Mouse (Mus musculus): ENCODE data around the gene Ntng1. TPM values are rescaled to one million over a fixed set of nuclear protein-coding genes. Genes with fewer than 3 reads are reported as not detected.

Gene Ntng1
- 17.5 and 31.1 TPM in 2 replicates for polyA plus RNA-seq (2012; rRNA removed)

DNA sequence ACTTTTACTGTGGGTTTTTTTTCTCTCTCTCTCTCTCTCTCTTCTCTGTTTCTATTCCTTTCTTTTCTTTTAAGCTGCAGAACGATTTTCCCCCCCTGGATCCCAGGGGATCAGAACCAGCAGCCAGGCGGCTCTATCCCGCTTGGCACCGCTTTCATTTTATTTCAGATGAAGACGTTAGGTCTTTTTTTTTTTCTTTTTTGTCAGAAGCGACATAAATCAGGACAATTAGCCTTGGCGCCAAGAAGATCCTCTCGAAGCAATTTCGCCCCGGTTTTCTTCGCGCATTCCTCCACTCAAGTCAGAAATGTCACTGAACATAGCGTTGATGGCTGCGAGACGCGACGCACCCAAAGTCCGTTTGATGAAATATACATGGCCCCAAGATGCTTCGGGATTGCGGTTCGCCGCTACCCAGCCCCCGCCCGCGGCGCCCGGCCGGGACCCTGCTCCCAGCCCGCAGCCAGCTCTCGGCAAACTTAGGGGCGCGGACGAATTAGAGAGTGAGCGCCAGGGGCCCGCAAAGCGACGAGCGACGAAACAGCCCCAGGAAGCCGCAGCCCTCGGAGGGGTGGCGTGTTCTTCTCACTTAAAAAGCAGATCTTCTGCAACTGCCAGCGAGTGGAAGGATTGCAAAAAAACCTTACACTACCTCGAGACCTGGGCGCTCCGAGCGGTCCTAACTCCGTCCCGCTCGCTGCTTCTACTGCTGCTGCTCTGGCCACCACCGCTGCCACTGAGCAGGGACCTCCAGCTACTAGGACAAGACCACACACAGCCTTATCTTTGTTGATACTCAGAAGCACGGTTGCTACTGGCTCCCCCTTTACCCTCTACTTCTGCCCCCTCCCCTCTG lies at the start of gene Ntng1:
Gene Ntng1, minus strand, starts transcription at position 806 of the 856 bp plus-strand sequence.
- peak; percentile 77 for DNase-seq (ENCODE audit: low read depth)
- TF ChIP-seq POLR2A (IDR thresholded peaks at IDR 0.05; ENCODE audit: borderline replicate concordance, extremely low read depth, insufficient read depth, insufficient read length, poor library complexity, severe bottlenecking): no peak
- no peak for TF ChIP-seq CTCF (IDR thresholded peaks at IDR 0.05; ENCODE audit: borderline replicate concordance, extremely low read depth, insufficient read depth, insufficient read length)

- TF ChIP-seq POLR2A (IDR thresholded peaks at IDR 0.05; ENCODE audit: borderline replicate concordance, extremely low read depth, insufficient read depth, insufficient read length, poor library complexity, severe bottlenecking): no peak
- no peak for TF ChIP-seq CTCF (IDR thresholded peaks at IDR 0.05; ENCODE audit: borderline replicate concordance, extremely low read depth, insufficient read depth, insufficient read length)
- DNase-seq (ENCODE audit: low read depth): no peak
Measured at GRCm38 (mm10) chr3:110187401-110187948, 43.7 kb upstream of the Ntng1 start.

GRCm38 (mm10) chr3:110149089-110149488 lies 5.3 kb upstream of the Ntng1 start:
- TF ChIP-seq POLR2A (IDR thresholded peaks at IDR 0.05; ENCODE audit: borderline replicate concordance, extremely low read depth, insufficient read depth, insufficient read length, poor library complexity, severe bottlenecking) (no peak), CTCF (IDR thresholded peaks at IDR 0.05; ENCODE audit: borderline replicate concordance, extremely low read depth, insufficient read depth, insufficient read length) (no peak)
- DNase-seq (ENCODE audit: low read depth): no peak

DNA sequence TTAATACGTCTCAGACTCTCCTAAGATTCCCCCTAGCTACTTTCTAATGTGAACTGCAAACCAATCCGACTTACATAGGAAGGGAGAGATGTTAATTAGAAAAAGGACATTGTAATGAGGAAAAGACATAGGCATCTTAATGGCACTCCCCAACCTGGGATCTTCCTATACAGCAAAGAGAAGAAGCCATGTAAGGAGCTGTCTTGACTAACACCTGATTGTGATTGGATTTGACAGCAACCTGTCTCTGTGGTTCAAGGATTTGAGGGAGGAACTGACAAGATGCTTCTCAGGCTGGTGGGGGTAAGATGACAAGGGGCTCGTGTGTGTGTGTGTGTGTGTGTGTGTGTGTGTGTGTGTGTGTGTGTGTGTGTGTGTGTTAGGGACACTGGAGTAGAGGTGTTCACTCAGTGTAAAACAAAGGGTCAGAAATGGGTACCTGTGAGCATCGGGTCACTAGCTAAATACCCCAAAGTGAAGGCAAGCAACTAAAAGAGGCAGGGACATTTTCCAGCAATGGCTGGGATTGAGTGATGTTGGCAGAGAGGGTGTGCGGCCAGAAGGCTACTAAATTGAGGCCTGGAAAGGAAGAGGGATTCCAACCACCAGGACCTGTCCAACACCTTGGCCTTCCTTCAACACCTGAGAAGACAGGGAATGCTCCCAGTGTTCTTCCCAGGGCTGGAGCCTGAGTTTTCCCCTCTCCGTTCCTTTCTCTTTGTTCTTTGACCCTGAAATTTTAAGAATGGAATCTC lies 667 bp upstream of the Ntng1 start:
- peak; percentile 60 for DNase-seq (ENCODE audit: low read depth)

GRCm38 (mm10) chr3:110142314-110143205 lies 1.3 kb downstream of the Ntng1 start:
- TF ChIP-seq CTCF (IDR thresholded peaks at IDR 0.05; ENCODE audit: borderline replicate concordance, extremely low read depth, insufficient read depth, insufficient read length) (no peak), POLR2A (IDR thresholded peaks at IDR 0.05; ENCODE audit: borderline replicate concordance, extremely low read depth, insufficient read depth, insufficient read length, poor library complexity, severe bottlenecking) (no peak)
- DNase-seq (ENCODE audit: low read depth): peak; percentile 62

More for the DNA sequence above, 667 bp upstream of the Ntng1 start:
- TF ChIP-seq POLR2A (IDR thresholded peaks at IDR 0.05; ENCODE audit: borderline replicate concordance, extremely low read depth, insufficient read depth, insufficient read length, poor library complexity, severe bottlenecking): no peak
- no peak for TF ChIP-seq CTCF (IDR thresholded peaks at IDR 0.05; ENCODE audit: borderline replicate concordance, extremely low read depth, insufficient read depth, insufficient read length)

DNA sequence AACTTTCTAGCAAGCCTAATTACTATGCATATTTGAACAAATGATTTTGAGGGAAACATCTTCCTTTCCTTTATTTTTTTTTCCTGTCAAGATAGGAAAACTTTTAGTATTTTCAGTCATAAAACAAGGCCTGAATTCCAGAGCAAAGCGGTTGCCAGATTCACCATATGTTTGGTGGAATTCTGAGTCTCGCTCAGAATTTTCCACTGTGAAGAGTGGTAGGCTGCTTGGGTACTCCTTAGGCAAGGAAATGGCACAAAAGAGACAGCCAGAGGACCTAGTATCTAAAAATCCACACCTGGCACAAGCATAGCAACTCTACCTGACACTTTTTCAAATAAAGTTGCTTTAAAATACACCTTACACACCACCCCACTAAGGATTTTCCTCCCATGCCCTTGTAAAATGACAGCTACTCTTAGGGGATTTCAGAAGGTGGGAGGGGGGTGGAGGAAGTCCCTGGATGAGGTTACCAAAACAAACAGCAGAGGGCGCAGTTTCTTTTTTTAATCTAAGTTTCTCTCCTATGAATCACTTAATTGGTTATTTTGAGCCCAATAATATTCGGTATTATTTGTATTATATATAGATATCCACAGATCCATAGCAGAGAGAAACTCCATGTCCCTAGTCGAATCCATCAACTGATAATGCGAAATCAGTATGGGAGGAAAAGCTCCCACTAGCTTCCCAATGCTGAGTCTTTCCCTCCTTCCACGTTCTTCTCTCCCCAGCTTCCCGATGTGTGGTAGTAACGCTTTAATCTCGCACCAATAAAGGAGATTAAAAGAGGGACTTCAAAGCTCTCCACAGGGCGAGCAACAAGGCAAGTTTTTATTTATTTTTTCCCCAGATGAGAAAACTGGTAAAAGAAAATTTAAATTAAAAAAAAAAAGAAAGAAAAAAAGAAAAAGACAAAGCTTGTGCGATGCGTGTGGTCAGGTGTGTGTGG lies 2.2 kb downstream of the Ntng1 start:
- peak; percentile 89 for DNase-seq (ENCODE audit: low read depth)
- peak; percentile 57; the same call in 1 of the 2 replicates for TF ChIP-seq CTCF (IDR thresholded peaks at IDR 0.05; ENCODE audit: borderline replicate concordance, extremely low read depth, insufficient read depth, insufficient read length)
- no peak for TF ChIP-seq POLR2A (IDR thresholded peaks at IDR 0.05; ENCODE audit: borderline replicate concordance, extremely low read depth, insufficient read depth, insufficient read length, poor library complexity, severe bottlenecking)

DNA sequence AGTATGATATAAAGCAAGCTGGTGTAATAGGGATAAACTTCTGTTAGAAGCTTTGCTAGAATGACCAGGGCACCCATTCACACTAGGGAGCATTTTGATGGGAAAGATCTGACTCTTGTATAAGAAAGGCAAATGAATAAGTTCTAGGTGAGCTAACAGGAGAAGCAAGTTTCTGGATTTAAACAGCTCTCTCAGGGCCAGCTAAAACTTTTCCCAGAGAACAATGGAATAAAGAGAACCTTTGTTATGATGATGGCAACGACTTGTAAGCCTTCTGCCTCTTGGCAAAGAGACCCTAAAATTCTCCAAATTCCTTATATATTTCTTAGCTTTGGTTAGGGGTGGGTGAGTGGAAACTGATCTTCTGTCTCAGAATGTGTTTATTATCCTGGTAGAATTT lies 7.7 kb downstream of the Ntng1 start:
- TF ChIP-seq POLR2A (IDR thresholded peaks at IDR 0.05; ENCODE audit: borderline replicate concordance, extremely low read depth, insufficient read depth, insufficient read length, poor library complexity, severe bottlenecking): no peak
- TF ChIP-seq CTCF (IDR thresholded peaks at IDR 0.05; ENCODE audit: borderline replicate concordance, extremely low read depth, insufficient read depth, insufficient read length): no peak

GRCm38 (mm10) chr3:110133150-110133549 lies 10.7 kb downstream of the Ntng1 start:
- TF ChIP-seq CTCF (IDR thresholded peaks at IDR 0.05; ENCODE audit: borderline replicate concordance, extremely low read depth, insufficient read depth, insufficient read length) (no peak), POLR2A (IDR thresholded peaks at IDR 0.05; ENCODE audit: borderline replicate concordance, extremely low read depth, insufficient read depth, insufficient read length, poor library complexity, severe bottlenecking) (no peak)
- no peak for DNase-seq (ENCODE audit: low read depth)

More for the DNA sequence above, 7.7 kb downstream of the Ntng1 start:
- no peak for DNase-seq (ENCODE audit: low read depth)

DNA sequence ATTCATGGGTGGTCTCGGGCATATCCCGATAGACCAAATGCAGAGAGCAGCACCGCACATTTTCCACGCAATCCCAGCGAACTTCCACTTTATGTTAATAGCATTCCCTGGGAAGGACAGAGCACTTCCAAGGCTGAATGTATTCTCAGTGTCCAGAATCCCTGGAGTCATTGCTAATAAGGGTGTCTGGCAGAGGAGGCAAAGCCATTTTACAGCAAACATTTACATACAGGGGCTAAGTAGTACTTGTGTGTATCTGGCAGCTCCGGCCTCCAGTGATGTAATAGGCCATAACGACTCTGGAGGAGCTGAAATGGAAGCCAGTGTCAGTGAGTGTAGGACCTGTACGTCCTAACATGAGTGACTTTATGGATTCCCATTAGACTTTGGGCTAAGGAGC lies 11.5 kb downstream of the Ntng1 start:
- peak; percentile 66 for DNase-seq (ENCODE audit: low read depth)
- no peak for TF ChIP-seq CTCF (IDR thresholded peaks at IDR 0.05; ENCODE audit: borderline replicate concordance, extremely low read depth, insufficient read depth, insufficient read length)
- TF ChIP-seq POLR2A (IDR thresholded peaks at IDR 0.05; ENCODE audit: borderline replicate concordance, extremely low read depth, insufficient read depth, insufficient read length, poor library complexity, severe bottlenecking): no peak
